Mouse (Mus musculus): ENCODE measurements around the gene Ppp1r1c. TPM values are rescaled to one million over a fixed set of nuclear protein-coding genes. Genes with fewer than 3 reads are reported as not detected.
"Not testable (repeated sequence)": the region's sequence is repeated elsewhere in the genome, so short reads cannot be mapped to it uniquely, and the experiment has no call there.

The Ppp1r1c gene
- polyA plus RNA-seq, 1 experiment from 2014 or later = not detected

DNA sequence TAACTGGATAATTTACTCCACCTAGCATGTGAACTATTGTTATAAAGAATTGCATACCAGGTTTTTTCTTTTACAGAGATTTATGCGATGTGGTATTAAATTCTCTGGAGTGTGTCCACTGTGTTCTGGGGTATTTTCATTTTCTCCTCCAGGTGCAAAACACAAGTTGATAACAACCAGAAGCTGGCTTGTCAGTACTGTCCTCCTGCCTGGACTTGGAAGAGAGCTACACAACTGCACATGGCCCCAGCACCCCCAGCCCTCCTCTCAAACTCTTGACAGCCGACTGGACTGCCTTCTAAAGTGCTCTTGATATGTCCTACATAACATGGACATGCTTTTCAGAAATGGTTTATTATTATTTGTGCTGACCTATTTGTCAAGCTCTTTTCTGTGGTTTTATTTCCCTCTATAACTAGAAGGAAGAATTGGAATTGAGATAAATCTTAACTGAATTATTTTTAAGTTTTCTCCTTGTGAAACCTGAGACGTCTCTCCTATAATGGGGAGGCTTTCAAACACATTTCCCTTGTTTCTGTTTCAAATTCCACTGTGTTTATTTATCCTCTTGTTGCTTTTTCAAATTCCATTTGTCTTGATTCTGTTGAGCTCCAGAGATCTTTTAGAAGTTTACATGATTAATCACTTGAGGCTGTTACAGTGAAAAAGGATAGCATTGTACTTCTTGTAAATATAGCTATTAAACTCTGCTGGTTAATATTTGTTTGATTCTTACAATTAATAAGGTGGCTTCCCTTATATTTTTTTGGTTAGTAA is 108.3 kb downstream of the Ppp1r1c start:
- Histone ChIP-seq H3K4me2 (ENCODE audit: low read length) (no peak overlapping the region), H3K4me1 (ENCODE audit: control insufficient read depth in 2 of 2, insufficient read depth in 2 of 2, low read length in 2 of 2) (no peaks in the 10 kb centered on the region), H3K36me3 (ENCODE audit: control insufficient read depth, insufficient read depth, low read length) (no peaks in the 10 kb centered on the region), H3K9me3 (ENCODE audit: control insufficient read depth, low read length) (no peaks in the 10 kb centered on the region), H3K4me3 (ENCODE audit: control insufficient read depth in 1 of 2, insufficient read depth in 1 of 2, low read depth in 1 of 2, low read length in 2 of 2) (no peak overlapping the region), H3K9ac (ENCODE audit: low read length) (no peak overlapping the region), H3K27ac (replicated peaks in 1 of 2; ENCODE audit: control insufficient read depth in 1 of 2, insufficient read depth in 1 of 2, low read depth in 2 of 2, low read length in 2 of 2) (no peak overlapping the region), H3K27me3 (ENCODE audit: control insufficient read depth, insufficient read depth, low read length) (no peaks in the 10 kb centered on the region)
- 59% methylated on average over 3 of the region's 3 CpGs for WGBS
- ATAC-seq (ENCODE audit: insufficient number of reproducible peaks, insufficient read depth, low FRiP score, low read depth) = no peak

DNA sequence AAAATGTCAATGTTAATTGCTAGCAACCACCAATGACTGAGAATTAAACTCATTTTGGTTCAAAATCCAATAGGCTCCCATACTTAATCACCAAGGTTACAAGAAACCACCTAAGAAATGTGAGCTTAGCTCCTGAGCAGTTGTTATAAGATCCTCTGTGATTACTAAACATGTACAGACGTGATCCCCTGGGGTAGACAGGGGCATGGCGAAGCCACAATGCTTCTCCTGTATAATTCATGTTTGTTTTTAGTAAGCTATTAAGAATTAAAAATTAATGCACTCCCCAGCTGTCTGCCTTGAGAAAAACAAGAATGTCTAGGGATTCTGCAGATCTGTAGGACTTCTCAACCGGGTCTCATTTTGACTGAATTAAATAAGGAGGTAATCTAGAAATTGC is 112.0 kb downstream of the Ppp1r1c start:
- H3K27me3 ChIP-seq (ENCODE audit: control insufficient read depth, insufficient read depth, low read length) = no peaks in the 10 kb centered on the region
- H3K9ac ChIP-seq (ENCODE audit: low read length) = no peak overlapping the region
- H3K4me3 ChIP-seq (ENCODE audit: control insufficient read depth in 1 of 2, insufficient read depth in 1 of 2, low read depth in 1 of 2, low read length in 2 of 2) = no peak overlapping the region
- H3K4me1 ChIP-seq (ENCODE audit: control insufficient read depth in 2 of 2, insufficient read depth in 2 of 2, low read length in 2 of 2) = no peaks in the 10 kb centered on the region
- no peaks in the 10 kb centered on the region for H3K9me3 ChIP-seq (ENCODE audit: control insufficient read depth, low read length)
- ATAC-seq (ENCODE audit: insufficient number of reproducible peaks, insufficient read depth, low FRiP score, low read depth) = no peak
- H3K27ac ChIP-seq (replicated peaks in 1 of 2; ENCODE audit: control insufficient read depth in 1 of 2, insufficient read depth in 1 of 2, low read depth in 2 of 2, low read length in 2 of 2) = no peak overlapping the region
- no peak overlapping the region for H3K4me2 ChIP-seq (ENCODE audit: low read length)
- WGBS = 79% methylated on average over 3 of the region's 3 CpGs
- no peaks in the 10 kb centered on the region for H3K36me3 ChIP-seq (ENCODE audit: control insufficient read depth, insufficient read depth, low read length)

GRCm38 (mm10) chr2:79825853-79826252 is 118.3 kb downstream of the Ppp1r1c start:
- H3K4me2 ChIP-seq (ENCODE audit: low read length) = no peak overlapping the region
- no peak overlapping the region for H3K27ac ChIP-seq (replicated peaks in 1 of 2; ENCODE audit: control insufficient read depth in 1 of 2, insufficient read depth in 1 of 2, low read depth in 2 of 2, low read length in 2 of 2)
- ATAC-seq (ENCODE audit: insufficient number of reproducible peaks, insufficient read depth, low FRiP score, low read depth) = no peak
- no peaks in the 10 kb centered on the region for H3K9me3 ChIP-seq (ENCODE audit: control insufficient read depth, low read length)
- WGBS = 85% methylated on average over 4 of the region's 4 CpGs
- no peaks in the 10 kb centered on the region for H3K4me1 ChIP-seq (ENCODE audit: control insufficient read depth in 2 of 2, insufficient read depth in 2 of 2, low read length in 2 of 2)
- no peak overlapping the region for H3K4me3 ChIP-seq (ENCODE audit: control insufficient read depth in 1 of 2, insufficient read depth in 1 of 2, low read depth in 1 of 2, low read length in 2 of 2)
- H3K27me3 ChIP-seq (ENCODE audit: control insufficient read depth, insufficient read depth, low read length) = no peaks in the 10 kb centered on the region
- H3K9ac ChIP-seq (ENCODE audit: low read length) = no peak overlapping the region
- no peaks in the 10 kb centered on the region for H3K36me3 ChIP-seq (ENCODE audit: control insufficient read depth, insufficient read depth, low read length)

DNA sequence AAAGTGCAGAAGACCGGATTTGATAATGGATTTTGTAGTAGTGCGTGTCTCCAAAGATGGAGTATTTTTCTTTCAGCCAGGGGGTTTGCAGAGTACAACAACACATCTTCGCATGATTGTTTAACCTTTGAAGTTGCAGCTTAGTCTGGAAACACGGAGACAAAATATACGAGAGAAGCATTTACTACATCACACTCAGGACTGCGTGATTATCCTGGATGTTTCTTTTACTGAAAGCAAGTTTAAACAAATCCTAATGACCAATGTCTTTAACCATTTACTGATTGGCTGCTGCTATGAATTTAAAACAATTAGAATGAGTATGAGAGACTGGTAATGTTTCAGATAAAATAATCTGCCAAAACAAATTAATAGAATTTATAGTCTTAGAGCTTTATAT is 131.5 kb downstream of the Ppp1r1c start:
- ATAC-seq (ENCODE audit: insufficient number of reproducible peaks, insufficient read depth, low FRiP score, low read depth) = no peak
- Histone ChIP-seq H3K36me3 (ENCODE audit: control insufficient read depth, insufficient read depth, low read length) (no peaks in the 10 kb centered on the region), H3K27ac (replicated peaks in 1 of 2; ENCODE audit: control insufficient read depth in 1 of 2, insufficient read depth in 1 of 2, low read depth in 2 of 2, low read length in 2 of 2) (no peak overlapping the region), H3K9me3 (ENCODE audit: control insufficient read depth, low read length) (no peaks in the 10 kb centered on the region), H3K27me3 (ENCODE audit: control insufficient read depth, insufficient read depth, low read length) (no peaks in the 10 kb centered on the region), H3K4me1 (ENCODE audit: control insufficient read depth in 2 of 2, insufficient read depth in 2 of 2, low read length in 2 of 2) (no peaks in the 10 kb centered on the region), H3K4me3 (ENCODE audit: control insufficient read depth in 1 of 2, insufficient read depth in 1 of 2, low read depth in 1 of 2, low read length in 2 of 2) (no peak overlapping the region), H3K4me2 (ENCODE audit: low read length) (no peak overlapping the region), H3K9ac (ENCODE audit: low read length) (no peak overlapping the region)
- WGBS = 83% methylated on average over 6 of the region's 6 CpGs

DNA sequence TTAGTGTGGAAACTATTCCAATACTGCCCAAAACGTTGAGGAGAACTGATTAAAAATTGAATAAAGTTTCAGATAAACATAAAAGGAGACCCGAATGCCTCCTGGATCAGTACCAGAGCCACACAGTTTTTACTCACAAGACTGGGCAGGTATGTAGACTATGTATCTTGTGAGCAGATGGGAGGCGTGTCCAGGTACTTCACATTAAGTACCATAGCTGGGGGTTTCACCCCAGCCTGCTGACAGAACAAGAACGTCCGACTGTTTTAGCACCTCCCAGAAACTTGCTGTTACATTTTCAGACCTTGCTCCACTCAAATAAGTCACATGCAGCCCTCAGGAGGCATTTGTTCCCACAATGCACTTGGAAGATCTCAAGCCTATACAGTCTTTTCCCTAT is 131.9 kb downstream of the Ppp1r1c start:
- Histone ChIP-seq H3K9ac (ENCODE audit: low read length) (no peak overlapping the region), H3K27me3 (ENCODE audit: control insufficient read depth, insufficient read depth, low read length) (no peaks in the 10 kb centered on the region), H3K4me2 (ENCODE audit: low read length) (no peak overlapping the region), H3K36me3 (ENCODE audit: control insufficient read depth, insufficient read depth, low read length) (no peaks in the 10 kb centered on the region), H3K27ac (replicated peaks in 1 of 2; ENCODE audit: control insufficient read depth in 1 of 2, insufficient read depth in 1 of 2, low read depth in 2 of 2, low read length in 2 of 2) (no peak overlapping the region), H3K4me1 (ENCODE audit: control insufficient read depth in 2 of 2, insufficient read depth in 2 of 2, low read length in 2 of 2) (no peaks in the 10 kb centered on the region), H3K9me3 (ENCODE audit: control insufficient read depth, low read length) (no peaks in the 10 kb centered on the region), H3K4me3 (ENCODE audit: control insufficient read depth in 1 of 2, insufficient read depth in 1 of 2, low read depth in 1 of 2, low read length in 2 of 2) (no peak overlapping the region)
- ATAC-seq (ENCODE audit: insufficient number of reproducible peaks, insufficient read depth, low FRiP score, low read depth) = no peak
- 50% methylated on average over 5 of the region's 5 CpGs for WGBS

DNA sequence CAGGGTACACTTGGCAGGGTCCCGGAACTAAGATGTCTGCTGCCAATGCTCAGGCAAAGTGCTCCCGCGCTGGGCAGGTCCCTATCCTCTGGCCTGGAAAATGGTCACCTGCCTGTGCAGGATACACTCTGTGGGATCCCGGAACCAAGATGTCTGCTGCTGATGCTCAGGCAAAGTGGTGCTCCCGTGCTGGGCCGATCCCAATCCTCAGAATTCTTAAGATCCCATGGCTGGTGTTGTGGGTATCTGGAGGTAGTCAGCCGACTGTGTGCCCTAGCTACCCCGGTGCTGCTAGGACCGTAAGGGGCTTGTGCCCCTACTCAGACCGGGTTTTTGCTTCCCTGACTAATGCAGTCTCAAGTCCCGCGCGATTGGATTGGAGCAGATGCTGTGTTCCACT is 139.8 kb downstream of the Ppp1r1c start:
- not testable (repeated sequence) for H3K27ac ChIP-seq (replicated peaks in 1 of 2; ENCODE audit: control insufficient read depth in 1 of 2, insufficient read depth in 1 of 2, low read depth in 2 of 2, low read length in 2 of 2); H3K36me3 ChIP-seq (ENCODE audit: control insufficient read depth, insufficient read depth, low read length); H3K4me1 ChIP-seq (ENCODE audit: control insufficient read depth in 2 of 2, insufficient read depth in 2 of 2, low read length in 2 of 2); H3K27me3 ChIP-seq (ENCODE audit: control insufficient read depth, insufficient read depth, low read length); ATAC-seq (ENCODE audit: insufficient number of reproducible peaks, insufficient read depth, low FRiP score, low read depth); H3K4me3 ChIP-seq (ENCODE audit: control insufficient read depth in 1 of 2, insufficient read depth in 1 of 2, low read depth in 1 of 2, low read length in 2 of 2); H3K9me3 ChIP-seq (ENCODE audit: control insufficient read depth, low read length); H3K9ac ChIP-seq (ENCODE audit: low read length); H3K4me2 ChIP-seq (ENCODE audit: low read length)
- 78% methylated on average over 13 of the region's 13 CpGs for WGBS

- no peak overlapping the region for H3K9ac ChIP-seq (ENCODE audit: low read length)
- ATAC-seq (ENCODE audit: insufficient number of reproducible peaks, insufficient read depth, low FRiP score, low read depth) = no peak
These were observed 149.3 kb downstream of the Ppp1r1c start for GRCm38 (mm10) chr2:79856874-79857273.

More at GRCm38 (mm10) chr2:79856874-79857273, 149.3 kb downstream of the Ppp1r1c start:
- Histone ChIP-seq H3K4me2 (ENCODE audit: low read length) (no peak overlapping the region), H3K4me1 (ENCODE audit: control insufficient read depth in 2 of 2, insufficient read depth in 2 of 2, low read length in 2 of 2) (no peaks in the 10 kb centered on the region), H3K27me3 (ENCODE audit: control insufficient read depth, insufficient read depth, low read length) (no peaks in the 10 kb centered on the region), H3K36me3 (ENCODE audit: control insufficient read depth, insufficient read depth, low read length) (no peaks in the 10 kb centered on the region), H3K27ac (replicated peaks in 1 of 2; ENCODE audit: control insufficient read depth in 1 of 2, insufficient read depth in 1 of 2, low read depth in 2 of 2, low read length in 2 of 2) (no peak overlapping the region), H3K4me3 (ENCODE audit: control insufficient read depth in 1 of 2, insufficient read depth in 1 of 2, low read depth in 1 of 2, low read length in 2 of 2) (no peak overlapping the region), H3K9me3 (ENCODE audit: control insufficient read depth, low read length) (no peaks in the 10 kb centered on the region)
- WGBS = 63% methylated on average over 1 of the region's 1 CpGs
